Mouse (Mus musculus) midbrain, embryonic 13.5 days (tissue): ENCODE measurements around the gene Cfd. TPM values are rescaled to one million over a fixed set of nuclear protein-coding genes. Genes with fewer than 3 reads are reported as not detected.

ENCODE experiments used
- ATAC-seq: fragments of 200-750 bp; cut with Nextera tagmentation; 2 replicates; pipeline ENCODE4 v1.8.0; 2017; ENCODE audit warnings: mild to moderate bottlenecking, moderate TSS enrichment, moderate library complexity
- H3K27ac ChIP-seq: fragments of 300-500 bp; sonication (generic); 2 replicates; pipeline ENCODE4 v1.5.1; 2015; ENCODE audit warnings: inconsistent platforms, mild to moderate bottlenecking, moderate library complexity
- H3K27me3 ChIP-seq: fragments of 300-500 bp; sonication (generic); 2 replicates; pipeline ENCODE4 v1.6.1; 2015; ENCODE audit warnings: mild to moderate bottlenecking, inconsistent platforms
- H3K36me3 ChIP-seq: fragments of 300-500 bp; sonication (generic); 2 replicates; pipeline ENCODE4 v1.6.1; 2015; ENCODE audit warnings: mild to moderate bottlenecking, inconsistent platforms
- H3K4me1 ChIP-seq: fragments of 300-500 bp; sonication (generic); replicated peaks from 2 replicates; pipeline ENCODE4 v1.6.1; 2015; ENCODE audit warnings: inconsistent platforms
- H3K4me2 ChIP-seq: fragments of 300-500 bp; sonication (generic); replicated peaks from 2 replicates; pipeline ENCODE4 v1.6.1; 2015; ENCODE audit warnings: moderate library complexity, mild to moderate bottlenecking, inconsistent platforms
- H3K4me3 ChIP-seq: fragments of 300-500 bp; sonication (generic); replicated peaks from 2 replicates; pipeline ENCODE4 v1.5.1; 2015; ENCODE audit warnings: mild to moderate bottlenecking, inconsistent platforms
- H3K9ac ChIP-seq: fragments of 300-500 bp; sonication (generic); replicated peaks from 2 replicates; pipeline ENCODE4 v1.6.1; 2015; ENCODE audit warnings: mild to moderate bottlenecking, inconsistent platforms
- H3K9me3 ChIP-seq: fragments of 300-500 bp; sonication (generic); 2 replicates; pipeline ENCODE4 v1.6.1; 2016; ENCODE audit warnings: mild to moderate bottlenecking, inconsistent platforms
- WGBS: fragments of 180-500 bp; shearing (Covaris S2); methylation state at CpG from one replicate; pipeline ENCODE4 v1.1.7; 2015; 5-methylcytosine and 5-hydroxymethylcytosine counted together
- polyA plus RNA-seq: library from polyadenylated mRNA; unstranded; fragments of >200 nt; fragmentation: Nextera tagmentation; extraction: Ambion mirVana; gene quantifications from 2 replicates; pipeline ENCODE4 v1.2.1, GENCODE M21; 2015

Cfd gene
- polyA plus RNA-seq, 1 experiment from 2014 or later = not detected

GRCm38 (mm10) chr10:79932736-79933135, 42.1 kb downstream of the Cfd start:
- H3K27ac ChIP-seq = peak overlapping the region; percentile 22
- 0 out of 2 replicates have a peak overlapping the region, but pooled peaks have one; percentile 4 for H3K4me2 ChIP-seq
- WGBS = 19% methylated on average over 8 of the region's 8 CpGs
- H3K9ac ChIP-seq = peak overlapping the region; percentile 54
- ATAC-seq = no peak
- H3K4me3 ChIP-seq = no peak overlapping the region
- H3K9me3 ChIP-seq = no peaks in the 10 kb centered on the region
- peaks cover 53% of the 10 kb centered on the region for H3K36me3 ChIP-seq
- peaks cover 74% of the 10 kb centered on the region for H3K4me1 ChIP-seq
- H3K27me3 ChIP-seq = no peaks in the 10 kb centered on the region

DNA sequence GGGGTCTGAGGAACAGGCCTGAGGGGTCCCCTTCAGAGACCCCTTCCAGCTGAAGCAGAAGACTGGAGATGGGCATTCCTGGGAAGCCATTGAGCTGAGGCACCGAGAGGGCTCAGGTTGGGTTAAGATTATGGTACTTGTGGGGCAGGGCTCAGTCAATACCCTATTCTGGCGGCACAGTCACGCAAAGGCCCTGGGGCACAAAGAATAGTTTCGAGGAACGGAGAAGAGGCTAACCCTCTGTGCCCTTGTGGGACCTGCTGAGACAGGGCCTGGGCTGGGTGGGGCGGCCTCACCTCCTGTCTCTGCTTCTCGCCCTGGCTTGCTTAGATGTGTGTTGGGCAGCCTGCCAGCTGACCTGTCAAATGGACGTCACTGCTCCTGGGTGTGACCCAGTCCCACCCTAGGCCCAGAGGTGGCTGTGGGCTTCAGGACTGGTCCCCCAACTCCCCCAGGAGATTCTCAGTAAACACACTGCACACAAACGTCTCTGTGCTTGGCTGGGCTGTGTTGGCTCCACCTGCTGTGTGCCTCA, 42.6 kb downstream of the Cfd start:
- Histone ChIP-seq H3K9ac (peak overlapping the region; percentile 54; the same call in 1 of the 2 replicates), H3K36me3 (peaks cover 57% of the 10 kb centered on the region), H3K27ac (peak overlapping the region; percentile 22; the same call in 1 of the 2 replicates), H3K27me3 (no peaks in the 10 kb centered on the region), H3K9me3 (no peaks in the 10 kb centered on the region), H3K4me3 (no peak overlapping the region), H3K4me1 (peaks cover 73% of the 10 kb centered on the region), H3K4me2 (0 out of 2 replicates have a peak overlapping the region, but pooled peaks have one; percentile 4)
- 72% methylated on average over 9 of the region's 9 CpGs for whole genome bisulfite sequencing
- ATAC-seq = no peak

GRCm38 (mm10) chr10:79933861-79934260, 43.2 kb downstream of the Cfd start:
- Histone ChIP-seq H3K4me2 (no peak overlapping the region), H3K27ac (no peak overlapping the region; the same call in 1 of the 2 replicates), H3K9ac (no peak overlapping the region), H3K4me1 (peaks cover 68% of the 10 kb centered on the region), H3K9me3 (no peaks in the 10 kb centered on the region), H3K36me3 (peaks cover 57% of the 10 kb centered on the region), H3K27me3 (no peaks in the 10 kb centered on the region), H3K4me3 (no peak overlapping the region)
- ATAC-seq = no peak
- WGBS = 29% methylated on average over 6 of the region's 6 CpGs

- H3K4me2 ChIP-seq = no peak overlapping the region
- H3K4me1 ChIP-seq = peaks cover 64% of the 10 kb centered on the region
- peaks cover 57% of the 10 kb centered on the region for H3K36me3 ChIP-seq
- peak overlapping the region; percentile 35; the same call in 1 of the 2 replicates for H3K27ac ChIP-seq
- WGBS = 74% methylated on average over 13 of the region's 13 CpGs
- H3K9ac ChIP-seq = no peak overlapping the region
- peak; percentile 32 for ATAC-seq
- no peak overlapping the region for H3K4me3 ChIP-seq
- H3K27me3 ChIP-seq = no peaks in the 10 kb centered on the region
- no peaks in the 10 kb centered on the region for H3K9me3 ChIP-seq
Measured at GRCm38 (mm10) chr10:79934272-79934721, 43.6 kb downstream of the Cfd start.

GRCm38 (mm10) chr10:79934794-79935569, 44.3 kb downstream of the Cfd start:
- no peak for ATAC-seq
- no peaks in the 10 kb centered on the region for H3K27me3 ChIP-seq
- H3K36me3 ChIP-seq = peaks cover 57% of the 10 kb centered on the region
- WGBS = 90% methylated on average over 16 of the region's 16 CpGs
- H3K9me3 ChIP-seq = no peaks in the 10 kb centered on the region
- H3K4me2 ChIP-seq = no peak overlapping the region
- H3K9ac ChIP-seq = no peak overlapping the region
- 0 out of 2 replicates have a peak overlapping the region, but pooled peaks have one; percentile 39 for H3K27ac ChIP-seq
- peaks cover 57% of the 10 kb centered on the region for H3K4me1 ChIP-seq
- no peak overlapping the region for H3K4me3 ChIP-seq

GRCm38 (mm10) chr10:79936284-79936910, 45.7 kb downstream of the Cfd start:
- WGBS = 81% methylated on average over 10 of the region's 10 CpGs
- Histone ChIP-seq H3K9me3 (no peaks in the 10 kb centered on the region), H3K4me1 (peaks cover 44% of the 10 kb centered on the region), H3K27ac (peak overlapping the region; percentile 9; the same call in 1 of the 2 replicates), H3K9ac (no peak overlapping the region), H3K4me3 (no peak overlapping the region), H3K4me2 (no peak overlapping the region), H3K27me3 (no peaks in the 10 kb centered on the region), H3K36me3 (peaks cover 56% of the 10 kb centered on the region)
- no peak for ATAC-seq

DNA sequence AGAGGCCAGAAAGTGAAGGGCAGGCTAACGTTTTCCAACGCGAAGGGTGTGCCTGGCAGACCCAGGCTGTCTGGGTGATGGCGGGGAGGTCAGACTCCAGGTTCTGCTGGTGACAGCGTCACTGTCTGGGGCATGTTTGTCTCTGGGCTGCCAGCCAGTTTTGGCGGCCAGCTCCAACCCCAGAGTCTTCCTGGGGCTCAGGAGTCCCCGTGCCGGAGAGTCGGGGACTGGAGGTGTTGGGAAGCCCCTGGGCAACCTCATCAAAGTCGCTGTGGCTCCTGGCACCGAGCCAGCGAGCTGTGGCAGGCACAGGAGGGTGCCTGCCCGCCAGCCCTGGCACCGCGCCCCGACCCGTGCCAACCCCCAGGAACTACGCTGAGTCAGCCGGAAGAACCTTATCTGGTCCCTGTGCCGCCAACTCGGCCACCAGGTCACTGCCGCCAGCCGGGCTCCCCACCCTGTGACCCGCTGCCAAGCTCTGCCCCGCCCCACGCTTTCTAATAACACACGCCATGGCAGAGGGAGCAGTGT, 46.3 kb downstream of the Cfd start:
- H3K36me3 ChIP-seq = peaks cover 56% of the 10 kb centered on the region
- 72% methylated on average over 27 of the region's 27 CpGs for WGBS
- H3K4me3 ChIP-seq = no peak overlapping the region
- no peak overlapping the region for H3K4me2 ChIP-seq
- no peak for ATAC-seq
- no peaks in the 10 kb centered on the region for H3K9me3 ChIP-seq
- peaks cover 42% of the 10 kb centered on the region for H3K4me1 ChIP-seq
- 0 out of 2 replicates have a peak overlapping the region, but pooled peaks have one; percentile 9 for H3K27ac ChIP-seq
- no peaks in the 10 kb centered on the region for H3K27me3 ChIP-seq
- no peak overlapping the region for H3K9ac ChIP-seq

DNA sequence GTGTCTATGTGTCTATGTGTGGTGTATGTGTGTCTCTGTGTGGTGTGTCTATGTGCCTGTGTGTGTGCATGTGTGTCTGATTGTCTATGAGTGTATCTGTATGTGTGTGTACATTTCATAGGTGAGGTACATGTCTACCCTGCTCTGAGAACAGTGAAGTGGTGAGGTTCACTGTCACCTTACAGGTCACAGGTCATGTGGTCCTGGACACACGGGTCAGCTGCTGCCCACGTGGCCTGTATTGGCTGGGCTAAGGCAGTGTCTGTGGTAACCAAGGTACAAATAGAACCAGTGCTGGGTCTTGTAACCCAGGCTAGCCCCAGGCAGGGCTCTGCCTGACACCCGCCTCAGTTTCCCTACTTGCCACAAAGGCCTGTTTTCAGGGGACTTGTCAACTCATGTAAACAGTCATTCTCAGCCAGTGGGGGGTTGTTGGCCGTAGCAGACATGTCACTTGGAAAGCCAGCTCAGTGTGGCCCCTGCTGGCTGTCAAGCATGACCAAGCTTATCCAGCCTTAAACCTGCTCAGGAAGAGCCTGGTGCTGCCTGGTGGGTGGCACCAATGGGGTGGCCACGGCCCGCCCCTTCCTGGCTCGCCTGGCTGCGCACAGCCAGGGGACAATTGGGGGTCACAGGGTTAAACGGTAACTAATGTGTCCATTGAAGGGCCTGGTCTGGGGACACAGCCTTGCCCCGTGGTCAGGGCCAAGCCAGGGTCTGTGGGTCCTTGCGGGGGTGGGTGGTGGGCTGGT, 47.3 kb downstream of the Cfd start:
- peaks cover 33% of the 10 kb centered on the region for H3K4me1 ChIP-seq
- H3K9ac ChIP-seq = 0 out of 2 replicates have a peak overlapping the region, but pooled peaks have one; percentile 0
- H3K4me3 ChIP-seq = no peak overlapping the region
- ATAC-seq = no peak
- WGBS = 45% methylated on average over 11 of the region's 11 CpGs
- peaks cover 51% of the 10 kb centered on the region for H3K36me3 ChIP-seq
- no peaks in the 10 kb centered on the region for H3K9me3 ChIP-seq
- H3K27ac ChIP-seq = no peak overlapping the region
- H3K4me2 ChIP-seq = no peak overlapping the region
- H3K27me3 ChIP-seq = no peaks in the 10 kb centered on the region

DNA sequence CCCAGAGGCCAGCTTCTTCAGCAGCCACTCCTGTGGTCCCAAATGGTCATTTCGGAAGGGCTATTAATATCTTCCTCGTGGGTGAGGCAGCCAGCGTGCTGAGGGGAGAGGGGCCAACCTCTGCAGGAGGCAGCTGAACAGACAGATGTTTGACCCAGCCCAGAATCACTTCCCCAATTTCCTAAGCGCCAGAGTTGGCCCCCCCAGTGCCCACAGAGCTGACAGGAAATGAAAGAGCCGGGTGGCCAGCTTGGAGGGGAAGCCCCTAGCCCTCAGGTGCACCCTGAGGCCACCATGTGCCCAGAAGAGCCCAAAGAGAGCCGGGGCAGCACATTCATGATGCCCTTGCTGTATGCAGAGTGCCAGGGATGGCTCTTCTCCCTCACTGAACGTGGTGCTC, 50.1 kb downstream of the Cfd start:
- Histone ChIP-seq H3K4me3 (no peak overlapping the region), H3K9me3 (no peaks in the 10 kb centered on the region), H3K9ac (no peak overlapping the region), H3K4me1 (peaks cover 27% of the 10 kb centered on the region), H3K27ac (no peak overlapping the region), H3K36me3 (peaks cover 34% of the 10 kb centered on the region; the same call in 1 of the 2 replicates), H3K27me3 (no peaks in the 10 kb centered on the region), H3K4me2 (no peak overlapping the region)
- 84% methylated on average over 7 of the region's 7 CpGs for WGBS
- no peak for ATAC-seq
